Comparison of ENCODE assay signal across 31 mouse cellular contexts in the genomic region with DNA sequence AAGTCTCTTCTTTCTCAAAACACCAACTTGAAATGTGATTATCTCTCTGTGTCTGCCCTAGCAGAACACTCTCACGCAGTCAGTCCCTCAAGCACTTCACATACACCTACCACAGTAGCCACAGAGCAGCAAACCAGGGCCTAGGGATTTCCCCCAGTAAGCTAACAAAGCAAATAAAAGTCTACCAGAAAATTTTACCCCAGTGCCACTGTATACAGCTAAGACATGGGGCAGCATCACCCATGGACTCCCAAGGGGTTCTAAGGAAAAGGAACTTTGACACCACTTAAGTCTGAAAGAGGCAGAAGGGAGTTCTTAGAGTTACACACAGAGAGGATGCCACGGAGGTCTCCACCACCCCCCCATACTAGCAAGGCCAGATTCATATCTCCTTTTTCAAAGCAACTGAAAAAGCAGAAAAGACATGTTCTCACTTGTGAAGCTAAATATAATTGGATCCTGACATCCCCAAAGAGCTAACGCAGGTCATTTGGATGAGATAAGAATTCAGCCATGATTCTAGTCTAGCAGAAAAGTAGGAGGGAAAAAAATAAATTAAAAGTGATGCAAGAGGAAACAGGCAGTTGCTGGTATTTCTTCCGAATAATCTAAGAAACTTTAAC.
"Had no signal": no experiment of that assay in that cellular context is flagged by ENCODE, and none has a peak within 500 bp of the region (broad histone marks: within the 10 kb centered on the region; RNA-seq: fewer than 3 reads in every experiment).

No protein-coding gene starts in this region.

- H3K36me3 ChIP-seq: heart, embryonic 10.5 days; heart, embryonic 12.5 days; heart, embryonic 13.5 days; heart, embryonic 15.5 days; hindbrain, embryonic 10.5 days; hindbrain, embryonic 12.5 days; hindbrain, embryonic 13.5 days; hindbrain, embryonic 15.5 days; intestine, embryonic 15.5 days; kidney, embryonic 15.5 days had no signal

- H3K4me3 ChIP-seq: heart, embryonic 10.5 days; heart, embryonic 12.5 days; heart, embryonic 13.5 days; heart, embryonic 15.5 days; hindbrain, embryonic 10.5 days; hindbrain, embryonic 12.5 days; hindbrain, embryonic 13.5 days; hindbrain, embryonic 15.5 days; intestine, embryonic 15.5 days; kidney, embryonic 15.5 days; layer of hippocampus, adult 2 months; left cerebral cortex, adult 2 months had no signal

- H3K9me3 ChIP-seq: heart, embryonic 10.5 days; heart, embryonic 12.5 days; heart, embryonic 13.5 days; heart, embryonic 15.5 days; hindbrain, embryonic 10.5 days; hindbrain, embryonic 12.5 days; hindbrain, embryonic 13.5 days; hindbrain, embryonic 15.5 days; intestine, embryonic 15.5 days; kidney, embryonic 15.5 days had no signal

- H3K27ac ChIP-seq: heart, embryonic 10.5 days; heart, embryonic 13.5 days; heart, embryonic 15.5 days; hindbrain, embryonic 10.5 days; hindbrain, embryonic 12.5 days; hindbrain, embryonic 13.5 days; hindbrain, embryonic 14.5 days; hindbrain, embryonic 15.5 days; hindbrain, postnatal 0 days; intestine, embryonic 15.5 days; kidney, embryonic 15.5 days; kidney, postnatal 0 days; layer of hippocampus, adult 2 months; left cerebral cortex, adult 2 months had no signal

- H3K9ac ChIP-seq: heart, embryonic 12.5 days; heart, embryonic 13.5 days; heart, embryonic 15.5 days; hindbrain, embryonic 12.5 days; hindbrain, embryonic 13.5 days; hindbrain, embryonic 14.5 days; hindbrain, embryonic 15.5 days; intestine, embryonic 15.5 days; kidney, embryonic 15.5 days had no signal

- H3K27me3 ChIP-seq: heart, embryonic 12.5 days; heart, embryonic 13.5 days; heart, embryonic 15.5 days; hindbrain, embryonic 12.5 days; hindbrain, embryonic 13.5 days; hindbrain, embryonic 15.5 days; intestine, embryonic 15.5 days; kidney, embryonic 15.5 days had no signal

- H3K4me2 ChIP-seq: heart, embryonic 11.5 days; heart, embryonic 12.5 days; heart, embryonic 13.5 days; heart, embryonic 15.5 days; hindbrain, embryonic 12.5 days; hindbrain, embryonic 13.5 days; hindbrain, embryonic 14.5 days; hindbrain, embryonic 15.5 days; intestine, embryonic 15.5 days; kidney, embryonic 15.5 days had no signal

- H3K4me1 ChIP-seq: heart, embryonic 10.5 days; heart, embryonic 12.5 days; heart, embryonic 13.5 days; heart, embryonic 15.5 days; hindbrain, embryonic 10.5 days; hindbrain, embryonic 12.5 days; hindbrain, embryonic 13.5 days; hindbrain, embryonic 15.5 days; intestine, embryonic 15.5 days; kidney, embryonic 15.5 days had no signal

- DNase-seq: heart, postnatal 10 days; heart, postnatal 14 days; heart, postnatal 36 days; heart, postnatal 4 days; kidney, adult 11 months; kidney, adult 18-20 months; kidney, adult 2 months; kidney, adult 9 months; kidney, postnatal 10 days; kidney, postnatal 14 days; kidney, postnatal 25 days; kidney, postnatal 36 days; kidney, postnatal 4 days; layer of hippocampus, adult 9-11 months; layer of hippocampus, postnatal 36 days had no signal
